Mouse (Mus musculus) spleen, adult 2 months (tissue): Measurements from ENCODE around the gene Wnt6. TPM values are rescaled to one million over a fixed set of nuclear protein-coding genes. Genes with fewer than 3 reads are reported as not detected.
"Not testable (repeated sequence)": the region's sequence is repeated elsewhere in the genome, so short reads cannot be mapped to it uniquely, and the experiment has no call there.

Source experiments
- DNase-seq, 2 experiments: peaks; one replicate each; pipeline versions ENCODE4 v3.0.0 to v3.0.0-alpha.2; 2012 to 2021; ENCODE audit warnings: low spot score in 2 of 2, low read depth in 1 of 2
- H3K27ac ChIP-seq: fragments of 200-500 bp; 2 replicates; pipeline ENCODE4 v1.5.1; 2012; ENCODE audit warnings: low read length, inconsistent platforms; ENCODE audit not compliant: insufficient read depth
- H3K27me3 ChIP-seq: fragments of 200-500 bp; 2 replicates; pipeline ENCODE4 v1.6.1; 2012; ENCODE audit warnings: mild to moderate bottlenecking, moderate library complexity, low read length, inconsistent platforms; ENCODE audit not compliant: control insufficient read depth, insufficient read depth
- H3K36me3 ChIP-seq: fragments of 200-500 bp; 2 replicates; pipeline ENCODE4 v1.6.1; 2012; ENCODE audit warnings: mild to moderate bottlenecking, low read length, inconsistent platforms; ENCODE audit not compliant: control insufficient read depth, insufficient read depth
- H3K4me1 ChIP-seq: fragments of 200-500 bp; 2 replicates; pipeline ENCODE4 v1.6.1; 2011; ENCODE audit warnings: inconsistent platforms; ENCODE audit not compliant: control insufficient read depth, insufficient read depth, insufficient read length
- H3K4me3 ChIP-seq: fragments of 200-500 bp; 2 replicates; pipeline ENCODE4 v1.5.1; 2011; ENCODE audit warnings: mild to moderate bottlenecking, inconsistent platforms; ENCODE audit not compliant: insufficient read depth, insufficient read length; ENCODE audit errors: extremely low read depth
- CTCF ChIP-seq: fragments of 200-500 bp; IDR thresholded peaks from 2 replicates; pipeline ENCODE4 v1.5.1; 2011; ENCODE audit warnings: mild to moderate bottlenecking, inconsistent platforms; ENCODE audit not compliant: insufficient read depth, insufficient read length, insufficient replicate concordance; ENCODE audit errors: extremely low read depth
- POLR2A ChIP-seq: fragments of 200-500 bp; IDR thresholded peaks from 2 replicates; pipeline ENCODE4 v1.6.1; 2011; ENCODE audit warnings: low read depth, low read length, inconsistent platforms
- WGBS: fragments of 180-500 bp; shearing (Covaris S2); methylation state at CpG from one replicate; pipeline ENCODE4 v1.1.7; 2018; 5-methylcytosine and 5-hydroxymethylcytosine counted together
- polyA plus RNA-seq: library from polyadenylated mRNA; depleted of rRNA; stranded (reverse); fragments of >200 nt; gene quantifications from 2 replicates; pipeline ENCODE4 v1.2.3, GENCODE M21; 2012

Gene Wnt6
- polyA plus RNA-seq, 1 experiment = 2.0 TPM

DNA sequence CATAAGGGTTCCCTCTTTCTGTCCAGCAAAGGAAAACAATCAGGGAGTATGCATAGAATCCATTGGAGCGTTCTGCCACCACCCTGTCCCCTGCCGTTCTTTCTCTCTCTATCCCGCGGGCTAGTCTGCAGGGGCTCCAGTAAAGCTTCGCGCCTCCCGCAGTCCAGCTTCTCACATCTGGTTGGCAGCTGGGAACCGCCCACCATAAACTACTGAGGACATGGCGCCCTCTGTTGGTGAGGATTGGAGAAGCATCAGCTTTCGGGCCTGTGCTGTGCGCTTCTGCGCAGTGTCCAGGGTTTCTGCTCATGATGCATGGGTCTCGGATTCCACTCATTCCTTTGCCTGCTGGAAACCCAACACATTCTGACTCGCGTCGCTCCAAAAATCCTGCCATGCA is 36.4 kb downstream of the Wnt6 start:
- DNase-seq = peak; percentile 70 to 86
- no peaks in the 10 kb centered on the region for H3K36me3 ChIP-seq
- WGBS = 2% methylated on average over 16 of the region's 16 CpGs
- TF ChIP-seq POLR2A = no peak
- peak; percentile 93; the same call in 1 of the 2 replicates for TF ChIP-seq CTCF
- peaks cover 16% of the 10 kb centered on the region for H3K27me3 ChIP-seq
- H3K27ac ChIP-seq = no peak overlapping the region
- peaks cover 29% of the 10 kb centered on the region for H3K4me1 ChIP-seq
- H3K4me3 ChIP-seq = no peak overlapping the region

DNA sequence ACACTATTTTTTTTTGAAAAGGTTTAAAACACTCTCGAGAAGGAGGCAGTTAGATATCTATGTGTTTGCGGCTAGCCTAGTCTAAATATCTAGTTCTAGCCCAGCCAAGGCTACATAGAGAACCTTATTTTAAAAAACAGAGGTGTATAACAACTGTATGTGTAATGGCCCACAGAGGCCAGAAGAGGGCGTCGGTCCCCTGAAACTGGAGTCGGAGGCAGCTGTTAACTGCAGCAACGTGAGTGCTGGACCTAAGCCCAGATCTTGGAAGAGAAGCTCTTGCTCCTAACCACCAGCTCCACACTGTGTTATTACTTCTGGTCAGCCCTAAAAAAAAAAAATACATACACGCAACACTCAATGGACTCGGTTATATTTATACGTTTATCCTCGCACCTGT is 37.3 kb downstream of the Wnt6 start:
- H3K4me1 ChIP-seq = peaks cover 22% of the 10 kb centered on the region
- DNase-seq = no peak
- H3K27me3 ChIP-seq = peaks cover 10% of the 10 kb centered on the region
- no peak overlapping the region for H3K4me3 ChIP-seq
- TF ChIP-seq POLR2A (no peak), CTCF (no peak)
- WGBS = 55% methylated on average over 10 of the region's 10 CpGs
- H3K27ac ChIP-seq = no peak overlapping the region
- H3K36me3 ChIP-seq = no peaks in the 10 kb centered on the region

- TF ChIP-seq CTCF (no peak), POLR2A (no peak)
- DNase-seq = no peak
- H3K4me3 ChIP-seq = no peak overlapping the region
- WGBS = 81% methylated on average over 9 of the region's 9 CpGs
- peaks cover 4% of the 10 kb centered on the region; the same call in 1 of the 2 replicates for H3K4me1 ChIP-seq
- no peaks in the 10 kb centered on the region for H3K36me3 ChIP-seq
- H3K27ac ChIP-seq = no peak overlapping the region
- no peaks in the 10 kb centered on the region for H3K27me3 ChIP-seq
These were observed 43.4 kb downstream of the Wnt6 start for GRCm38 (mm10) chr1:74814931-74815647.

GRCm38 (mm10) chr1:74815965-74816364 is 44.3 kb downstream of the Wnt6 start:
- H3K36me3 ChIP-seq, H3K27me3 ChIP-seq, H3K27ac ChIP-seq, H3K4me1 ChIP-seq, H3K4me3 ChIP-seq, DNase-seq: not testable (repeated sequence)
- 81% methylated on average over 6 of the region's 6 CpGs for WGBS

- H3K4me1 ChIP-seq = peaks cover 4% of the 10 kb centered on the region; the same call in 1 of the 2 replicates
- no peaks in the 10 kb centered on the region for H3K27me3 ChIP-seq
- peak overlapping the region; percentile 85 for H3K27ac ChIP-seq
- no peak for TF ChIP-seq CTCF
- TF ChIP-seq POLR2A = peak; percentile 69; the same call in 1 of the 2 replicates
- no peaks in the 10 kb centered on the region for H3K36me3 ChIP-seq
- 8% methylated on average over 38 of the region's 38 CpGs for WGBS
- peak; percentile 79 to 87 for DNase-seq
- H3K4me3 ChIP-seq = peak overlapping the region; percentile 79
These were observed 45.0 kb downstream of the Wnt6 start for GRCm38 (mm10) chr1:74816612-74817199.

DNA sequence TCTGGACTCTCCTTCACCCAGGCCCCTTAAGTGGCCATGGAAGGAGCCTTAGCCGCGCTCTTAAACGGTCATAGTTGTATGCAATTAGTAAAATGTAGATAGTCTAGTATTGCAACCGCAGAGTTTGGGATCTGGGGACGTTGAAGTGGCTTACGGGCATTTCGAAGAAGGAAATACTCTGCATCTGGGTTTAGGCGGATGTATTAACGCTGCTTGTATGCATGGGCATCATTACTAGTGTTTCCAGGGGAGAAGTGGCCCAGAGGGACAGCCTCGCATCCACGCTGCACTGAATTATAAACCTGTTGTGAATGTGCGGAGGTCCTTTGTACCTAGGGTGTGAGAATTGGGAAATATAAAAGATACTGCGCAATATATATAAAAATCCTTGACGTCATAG is 45.5 kb downstream of the Wnt6 start:
- Histone ChIP-seq H3K27ac (peak overlapping the region; percentile 85), H3K4me1 (peaks cover 4% of the 10 kb centered on the region; the same call in 1 of the 2 replicates), H3K27me3 (no peaks in the 10 kb centered on the region), H3K4me3 (peak overlapping the region; percentile 79), H3K36me3 (no peaks in the 10 kb centered on the region)
- TF ChIP-seq CTCF = no peak
- TF ChIP-seq POLR2A = no peak
- 11% methylated on average over 14 of the region's 14 CpGs for WGBS
- no peak for DNase-seq

- H3K4me3 ChIP-seq = no peak overlapping the region
- H3K27ac ChIP-seq = no peak overlapping the region
- peaks cover 4% of the 10 kb centered on the region; the same call in 1 of the 2 replicates for H3K4me1 ChIP-seq
- DNase-seq = no peak
- no peak for TF ChIP-seq CTCF
- no peak for TF ChIP-seq POLR2A
- H3K36me3 ChIP-seq = no peaks in the 10 kb centered on the region
- H3K27me3 ChIP-seq = no peaks in the 10 kb centered on the region
- WGBS = 100% methylated on average over 1 of the region's 1 CpGs
These were observed 46.8 kb downstream of the Wnt6 start for GRCm38 (mm10) chr1:74818509-74818908.

- H3K27ac ChIP-seq, H3K4me3 ChIP-seq, H3K36me3 ChIP-seq, H3K27me3 ChIP-seq, DNase-seq, H3K4me1 ChIP-seq: not testable (repeated sequence)
- 95% methylated on average over 4 of the region's 4 CpGs for WGBS
These were observed 51.9 kb downstream of the Wnt6 start for GRCm38 (mm10) chr1:74823598-74823997.
